Mouse (Mus musculus): ENCODE data around the gene Cnst.

Gene Cnst

GRCm38 (mm10) chr1:179553197-179553948 lies 7.2 kb downstream of the Cnst start:
- DNase-seq (ENCODE audit: low spot score in 2 of 2): no peak

DNA sequence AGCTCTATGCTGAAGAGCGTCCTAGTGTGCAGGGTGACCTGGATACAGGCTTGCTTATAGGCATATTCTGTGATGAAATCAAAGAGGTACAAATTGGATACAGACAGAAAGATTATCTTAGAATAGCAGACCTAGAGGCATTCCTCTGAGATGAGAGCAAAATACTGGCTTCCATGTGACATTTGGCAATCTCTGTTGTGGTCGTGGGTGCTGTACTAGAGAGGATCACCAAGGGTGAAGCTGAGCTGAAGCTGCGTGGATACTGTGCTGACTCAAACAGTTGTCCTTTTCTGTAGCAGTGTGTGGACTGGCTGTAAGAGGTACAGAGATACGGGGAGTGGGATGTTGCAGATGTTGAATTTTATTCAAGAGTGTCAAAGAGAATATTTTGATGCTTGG lies 7.8 kb downstream of the Cnst start:
- DNase-seq (ENCODE audit: low spot score in 2 of 2): no peak

DNA sequence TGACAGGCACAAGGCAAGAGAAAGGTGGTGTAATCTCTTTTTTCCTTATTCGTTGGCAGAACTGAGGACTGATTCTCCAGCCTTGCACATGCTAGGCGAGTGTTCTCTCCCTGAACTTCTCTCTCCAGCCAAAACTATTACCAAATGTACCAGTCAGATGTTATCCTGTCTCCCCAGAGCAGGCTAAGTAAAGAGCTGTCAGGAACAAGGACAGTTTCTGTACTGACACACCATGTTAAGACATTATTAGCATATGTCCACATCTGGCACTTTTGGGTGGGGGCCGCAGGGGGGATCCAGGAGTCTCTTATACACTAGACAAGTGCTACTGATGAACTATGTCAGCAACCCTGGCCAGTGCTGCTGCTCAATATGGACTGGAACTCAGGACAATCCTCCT lies 10.8 kb downstream of the Cnst start:
- DNase-seq (ENCODE audit: low spot score in 2 of 2): no peak

DNA sequence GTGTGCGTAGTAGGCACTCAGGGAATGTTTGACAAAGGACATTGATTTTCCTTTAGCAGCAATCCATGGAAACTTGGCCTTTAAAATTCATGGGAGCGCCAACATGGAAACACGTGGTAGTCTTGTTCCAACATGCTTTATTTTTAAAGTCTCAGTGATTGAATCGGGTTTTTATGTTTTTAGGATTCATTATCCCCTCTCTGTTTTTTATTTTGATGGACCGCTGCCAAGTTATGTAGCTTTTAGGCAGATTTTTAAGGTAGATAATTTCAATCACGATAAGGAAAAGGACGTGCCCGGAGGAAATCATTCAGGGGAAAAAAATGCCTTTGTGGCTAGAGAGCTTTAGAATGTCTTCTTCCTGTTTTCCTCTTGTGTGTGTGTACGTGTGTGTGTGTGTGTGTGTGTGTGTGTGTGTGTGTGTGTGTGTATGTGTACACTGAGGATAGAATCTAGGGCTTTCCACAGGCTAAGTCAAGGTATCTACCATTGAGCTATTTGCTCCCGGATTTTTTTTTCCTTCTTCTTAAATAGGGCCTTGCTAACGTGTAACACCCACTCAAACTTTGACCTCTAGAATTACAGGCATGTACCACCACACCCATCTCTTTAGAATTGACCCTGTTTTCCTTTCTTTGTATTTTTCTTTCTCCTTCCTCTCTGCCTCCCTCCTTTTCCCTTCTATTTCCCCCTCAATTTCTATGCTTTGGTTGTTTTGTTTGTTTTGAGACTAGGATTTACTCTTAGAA lies 13.4 kb downstream of the Cnst start:
- DNase-seq (ENCODE audit: low spot score in 2 of 2): no peak

DNA sequence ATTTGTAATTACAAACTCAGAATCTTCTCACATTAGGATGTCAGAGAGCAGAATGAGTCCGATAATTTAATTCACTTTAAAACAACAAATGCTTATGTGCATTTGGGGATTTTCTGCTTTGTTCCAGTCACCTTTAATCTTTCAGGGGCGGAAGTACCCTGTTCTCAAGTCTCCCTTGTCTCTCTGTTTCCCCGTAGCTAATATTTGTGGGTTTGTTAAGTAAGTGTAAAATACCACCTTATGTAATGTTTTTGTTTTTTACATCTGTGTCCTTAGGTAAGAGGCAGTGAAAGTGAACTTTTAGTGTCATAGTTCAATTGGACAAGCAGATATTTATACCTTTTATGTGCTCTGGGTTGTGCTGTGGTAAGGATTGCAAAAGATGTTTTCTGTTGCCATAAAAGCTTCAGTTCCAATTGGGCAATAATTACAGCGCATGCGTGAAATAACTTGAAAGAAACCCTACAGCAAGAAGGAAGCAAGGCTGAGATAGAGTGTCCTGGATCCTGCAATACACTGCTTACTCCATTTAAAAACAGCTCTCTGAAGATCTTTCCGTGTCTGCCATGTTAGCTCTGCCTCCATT lies 14.8 kb downstream of the Cnst start:
- no peak for DNase-seq (ENCODE audit: low spot score in 2 of 2)

DNA sequence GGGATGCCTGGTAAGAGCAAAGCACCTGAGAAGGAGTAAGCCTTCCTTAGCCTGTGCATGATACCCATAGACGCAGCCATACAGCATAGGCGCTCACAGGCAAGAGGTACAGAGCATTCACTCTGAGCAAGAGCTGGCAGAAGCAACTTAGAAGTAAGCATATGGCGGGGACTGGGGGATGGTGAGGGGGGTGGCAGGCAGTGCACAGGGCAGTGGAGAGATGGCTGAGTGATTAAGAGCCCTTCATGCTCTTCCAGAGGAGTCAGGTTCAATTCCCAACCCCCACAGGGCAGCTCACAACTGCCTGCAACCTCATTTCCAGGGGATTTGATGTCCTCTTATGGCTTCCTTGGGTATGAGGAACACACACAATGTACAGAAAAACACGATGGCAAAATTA lies 17.0 kb downstream of the Cnst start:
- DNase-seq (ENCODE audit: low spot score in 2 of 2): no peak

DNA sequence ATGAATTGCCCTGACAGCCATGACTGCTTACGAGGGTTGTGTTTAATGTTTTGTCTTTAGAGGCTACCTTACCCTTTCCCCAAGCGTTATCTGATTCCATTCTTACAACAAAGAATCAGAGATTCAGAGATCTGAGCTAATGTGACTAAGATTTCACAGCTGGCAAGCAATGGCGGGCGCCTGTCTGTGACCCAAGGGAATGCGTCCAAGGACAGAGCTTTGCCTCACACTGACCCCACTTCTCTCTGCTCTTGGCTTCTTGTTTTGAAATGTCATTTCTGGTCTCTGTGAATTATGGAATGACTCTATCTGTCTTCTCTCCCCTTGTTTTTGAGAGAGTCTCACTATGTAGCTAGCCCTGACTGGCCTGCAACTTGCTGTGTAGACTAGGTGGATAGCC lies 17.8 kb downstream of the Cnst start:
- no peak for DNase-seq (ENCODE audit: low spot score in 2 of 2)

- no peak for DNase-seq (ENCODE audit: low spot score in 2 of 2)
These were observed 21.4 kb downstream of the Cnst start for GRCm38 (mm10) chr1:179567558-179567957.

GRCm38 (mm10) chr1:179568690-179569398 lies 22.7 kb downstream of the Cnst start:
- no peak for DNase-seq (ENCODE audit: low spot score in 2 of 2)

DNA sequence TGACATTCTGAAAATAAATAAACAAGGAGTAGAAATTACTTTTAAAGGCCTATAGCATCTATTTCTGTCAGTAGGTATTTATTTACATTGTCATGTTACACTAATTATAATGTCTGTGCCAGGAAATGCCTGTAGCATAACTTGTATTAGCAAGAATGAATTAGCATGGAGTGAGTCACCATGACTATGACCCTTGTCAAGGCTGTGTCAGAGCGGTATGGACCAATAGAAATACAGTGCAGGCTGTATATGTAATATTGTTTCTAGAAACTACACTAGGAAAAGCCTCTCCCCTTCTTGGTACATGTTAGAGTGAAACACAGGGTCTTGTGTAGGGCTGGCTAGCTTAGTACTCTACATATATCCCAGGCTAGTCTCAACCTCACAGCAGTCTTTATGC lies 24.3 kb downstream of the Cnst start:
- no peak for DNase-seq (ENCODE audit: low spot score in 2 of 2)

DNA sequence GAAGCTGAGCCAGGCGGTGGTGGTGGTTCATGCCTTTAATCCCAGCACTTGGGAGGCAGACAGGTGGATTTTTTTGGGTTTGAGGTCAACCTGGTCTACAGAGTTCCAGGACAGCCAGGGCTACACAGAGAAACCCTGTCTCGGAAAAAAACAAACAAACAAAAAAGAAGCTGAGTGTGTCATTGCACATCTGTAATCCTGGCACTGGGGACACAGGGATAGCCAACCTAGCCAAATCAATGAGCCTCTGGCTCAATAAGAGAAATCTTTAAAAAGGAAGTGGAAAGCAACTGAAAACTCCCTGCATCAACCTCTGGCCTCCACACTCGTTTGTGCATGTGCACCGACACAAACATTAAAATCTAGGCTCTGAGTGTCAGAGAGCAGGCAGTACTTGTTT lies 25.5 kb downstream of the Cnst start:
- no peak for DNase-seq (ENCODE audit: low spot score in 2 of 2)

DNA sequence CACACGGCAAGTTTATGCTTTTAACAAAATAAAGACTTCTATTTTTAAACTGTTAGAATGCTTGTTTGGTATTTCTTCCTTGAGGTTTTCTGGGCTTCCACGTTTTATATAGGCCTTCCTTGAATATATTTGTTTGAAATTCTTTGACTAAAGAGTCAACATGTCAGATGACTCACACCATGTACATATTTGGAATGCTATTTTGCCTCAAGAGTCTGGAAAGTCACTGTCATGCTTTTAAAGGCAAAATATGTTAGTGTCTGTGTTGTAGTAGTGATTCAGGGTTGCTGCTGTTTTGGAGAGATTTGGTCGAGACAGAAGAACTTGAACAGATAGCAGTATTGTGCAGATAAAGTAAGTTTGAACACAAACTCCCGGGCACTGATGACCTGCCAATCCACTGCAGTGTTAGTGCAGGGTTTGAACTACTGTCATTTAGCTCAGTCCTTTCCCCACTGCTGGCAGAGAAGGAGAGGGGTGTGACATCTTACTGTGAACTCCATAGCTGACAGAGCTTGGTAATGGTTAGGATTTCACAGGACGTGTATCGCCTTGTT lies 27.6 kb downstream of the Cnst start:
- no peak for DNase-seq (ENCODE audit: low spot score in 2 of 2)

GRCm38 (mm10) chr1:179578625-179579024 lies 32.5 kb downstream of the Cnst start:
- DNase-seq (ENCODE audit: low spot score in 2 of 2): no peak

DNA sequence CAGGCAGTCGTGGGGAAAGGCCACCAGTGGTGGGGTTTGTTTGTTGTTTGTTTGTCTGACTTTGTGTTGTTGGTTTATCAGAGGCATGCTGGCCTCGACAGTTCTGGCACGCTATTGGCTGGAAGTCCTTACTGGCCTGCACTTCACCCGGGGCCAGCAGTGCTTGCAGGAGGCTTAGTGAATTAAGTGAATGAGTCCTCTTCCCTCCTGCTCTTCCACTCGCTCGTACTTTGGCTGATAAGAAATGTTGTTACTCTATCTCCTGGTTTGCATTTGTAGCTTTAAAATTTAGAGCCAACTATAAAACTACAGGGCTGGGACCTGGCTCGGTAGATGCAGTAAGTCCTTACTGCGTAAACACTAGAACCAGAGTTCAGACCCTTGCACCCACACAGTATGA lies 34.0 kb downstream of the Cnst start:
- no peak for DNase-seq (ENCODE audit: low spot score in 2 of 2)

DNA sequence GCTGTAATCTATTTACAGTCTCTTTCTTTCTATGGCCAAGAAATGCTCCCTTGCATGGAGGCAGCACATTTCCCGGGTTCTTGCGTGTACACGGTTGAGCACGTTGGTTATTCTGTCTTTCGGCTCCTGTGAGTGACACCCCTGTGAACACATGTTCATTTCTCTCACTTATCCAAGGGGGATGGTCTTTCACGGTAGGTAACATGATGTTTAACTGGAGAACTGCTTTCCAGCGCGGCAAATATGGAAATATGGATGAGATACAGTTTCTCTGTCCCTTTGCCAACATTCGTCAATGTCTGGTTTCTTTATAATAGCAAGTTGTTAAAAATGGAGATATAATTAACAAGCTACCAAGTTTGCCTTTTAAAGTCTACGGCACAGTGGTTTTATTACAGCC lies 35.3 kb downstream of the Cnst start:
- no peak for DNase-seq (ENCODE audit: low spot score in 2 of 2)

DNA sequence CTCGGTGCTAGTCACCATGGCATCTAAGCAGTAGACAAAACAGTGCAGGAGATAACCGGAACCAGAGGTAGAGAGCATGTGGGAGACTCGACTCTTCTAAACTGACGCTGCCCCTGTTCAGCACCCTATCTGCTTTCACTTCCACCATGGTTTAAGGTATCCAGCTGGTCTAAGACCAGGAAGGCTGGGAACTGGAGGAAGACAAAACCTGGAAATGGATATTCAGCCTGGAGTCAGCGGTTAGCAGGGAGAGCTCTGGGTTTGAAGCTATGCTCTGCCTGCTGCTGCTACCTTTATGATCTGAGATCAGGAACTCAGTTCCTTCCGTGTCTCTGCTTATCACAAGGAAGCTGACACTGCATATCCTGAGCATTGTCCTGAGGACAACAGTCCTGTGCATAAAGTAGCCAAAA lies 35.9 kb downstream of the Cnst start:
- no peak for DNase-seq (ENCODE audit: low spot score in 2 of 2)

- DNase-seq (ENCODE audit: low spot score in 2 of 2): no peak
These were observed 36.9 kb downstream of the Cnst start for GRCm38 (mm10) chr1:179583090-179583489.

DNA sequence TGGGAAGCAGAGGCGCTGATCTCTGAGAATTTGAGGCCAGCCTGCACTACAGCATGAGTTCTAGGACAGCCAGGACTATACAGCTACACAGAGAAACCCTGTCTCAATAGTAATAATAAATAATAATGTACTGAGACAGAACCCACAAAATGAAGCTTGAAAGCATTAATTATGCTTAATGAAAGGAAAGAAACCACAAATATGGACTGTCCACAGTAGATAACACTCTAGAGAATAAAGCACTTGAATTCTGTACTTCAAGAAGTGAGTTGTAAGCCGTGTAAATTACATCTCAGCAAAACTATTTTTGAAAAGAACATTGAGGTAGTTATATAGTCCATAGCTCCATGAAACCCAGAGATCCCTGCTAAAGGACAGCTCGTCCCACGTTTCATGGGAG lies 38.0 kb downstream of the Cnst start:
- no peak for DNase-seq (ENCODE audit: low spot score in 2 of 2)

- DNase-seq (ENCODE audit: low spot score in 2 of 2): no peak
These were observed 39.5 kb downstream of the Cnst start for GRCm38 (mm10) chr1:179585646-179586045.

DNA sequence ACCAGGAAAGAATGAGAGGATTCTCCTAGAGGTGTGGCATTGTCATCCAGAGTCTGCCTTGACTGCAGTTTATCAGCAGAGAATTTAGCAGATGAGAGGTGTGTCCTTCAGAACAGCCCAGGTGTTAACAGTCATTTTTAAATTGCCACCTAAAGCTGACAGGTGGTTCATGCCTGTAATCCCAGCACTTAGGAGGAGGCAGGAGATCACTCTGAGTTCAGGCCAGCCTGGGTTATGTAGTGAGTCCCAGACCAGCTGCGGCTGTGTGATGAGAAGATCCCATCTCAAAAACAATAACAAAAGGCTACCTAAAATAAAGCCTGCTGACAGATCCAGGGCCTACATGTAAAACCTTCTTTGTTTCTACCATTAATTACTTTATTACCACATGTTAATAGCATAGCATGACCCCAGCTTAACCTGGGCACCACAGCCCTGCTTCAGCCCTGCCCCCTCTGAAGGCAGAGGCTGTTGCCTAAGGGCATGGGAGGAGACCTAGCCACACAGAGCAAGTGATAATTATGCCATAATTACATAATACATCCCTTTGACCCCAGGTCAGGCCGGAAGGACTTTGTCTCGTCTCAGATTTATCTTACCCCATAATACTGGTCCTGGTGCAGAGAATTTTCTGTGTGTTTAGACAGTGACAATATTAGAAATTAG lies 40.4 kb downstream of the Cnst start:
- DNase-seq (ENCODE audit: low spot score in 2 of 2): no peak

- no peak for DNase-seq (ENCODE audit: low spot score in 2 of 2)
These were observed 42.1 kb downstream of the Cnst start for GRCm38 (mm10) chr1:179588230-179588629.

- DNase-seq (ENCODE audit: low spot score in 2 of 2): peak; percentile 57 to 68
These were observed 45.5 kb downstream of the Cnst start for GRCm38 (mm10) chr1:179591639-179592038.
